Mouse (Mus musculus): ENCODE measurements at regions not wholly inside any gene's neighbourhood (a gene's known extent, or its start where the extent isn't known, plus 50 kb on each side); places are given as distances from the start of the nearest gene placed in this dataset.

DNA sequence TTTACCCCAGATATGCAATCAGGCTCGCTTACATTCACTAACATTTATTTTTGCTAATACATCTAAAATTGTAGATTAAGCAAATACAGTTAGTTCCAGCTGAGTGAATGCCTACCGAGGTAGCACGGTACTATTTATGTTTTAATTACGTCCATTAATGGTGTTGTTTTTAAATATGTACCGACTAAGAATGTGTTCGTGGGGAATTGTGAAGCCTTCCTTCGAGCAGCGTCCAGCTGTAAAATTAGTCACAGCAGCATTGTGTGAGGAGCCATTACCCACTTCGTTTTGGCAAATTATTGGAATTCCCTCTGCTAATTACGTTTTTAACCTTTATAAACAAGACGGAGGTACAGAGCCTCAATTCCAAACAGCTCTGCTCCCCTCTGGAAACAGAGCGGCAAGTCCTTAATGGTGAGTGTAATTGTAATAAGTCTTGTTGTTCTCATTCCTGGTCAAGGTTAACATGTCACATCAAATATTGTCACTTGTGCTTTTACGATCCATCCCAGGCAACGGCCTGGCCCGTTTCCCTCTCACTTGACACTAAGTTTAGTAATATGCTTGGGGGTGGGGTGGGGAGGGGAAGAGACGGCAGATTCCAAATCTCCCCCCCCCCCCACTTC lies 128.0 kb downstream of the Zfp326 start:
- H3K4me1 ChIP-seq = peaks cover 21% of the 10 kb centered on the region
- H3K9ac ChIP-seq = no peak overlapping the region
- H3K9me3 ChIP-seq = no peaks in the 10 kb centered on the region
- no peaks in the 10 kb centered on the region for H3K36me3 ChIP-seq (replicated peaks)
- no peak for ATAC-seq (replicated peaks)
- WGBS = 28% methylated on average over 16 of the region's 16 CpGs
- H3K4me2 ChIP-seq = peak overlapping the region; percentile 46
- H3K27me3 ChIP-seq (replicated peaks) = no peaks in the 10 kb centered on the region
- no peak overlapping the region for H3K4me3 ChIP-seq
- H3K27ac ChIP-seq = peak overlapping the region; percentile 19; the same call in 1 of the 2 replicates

DNA sequence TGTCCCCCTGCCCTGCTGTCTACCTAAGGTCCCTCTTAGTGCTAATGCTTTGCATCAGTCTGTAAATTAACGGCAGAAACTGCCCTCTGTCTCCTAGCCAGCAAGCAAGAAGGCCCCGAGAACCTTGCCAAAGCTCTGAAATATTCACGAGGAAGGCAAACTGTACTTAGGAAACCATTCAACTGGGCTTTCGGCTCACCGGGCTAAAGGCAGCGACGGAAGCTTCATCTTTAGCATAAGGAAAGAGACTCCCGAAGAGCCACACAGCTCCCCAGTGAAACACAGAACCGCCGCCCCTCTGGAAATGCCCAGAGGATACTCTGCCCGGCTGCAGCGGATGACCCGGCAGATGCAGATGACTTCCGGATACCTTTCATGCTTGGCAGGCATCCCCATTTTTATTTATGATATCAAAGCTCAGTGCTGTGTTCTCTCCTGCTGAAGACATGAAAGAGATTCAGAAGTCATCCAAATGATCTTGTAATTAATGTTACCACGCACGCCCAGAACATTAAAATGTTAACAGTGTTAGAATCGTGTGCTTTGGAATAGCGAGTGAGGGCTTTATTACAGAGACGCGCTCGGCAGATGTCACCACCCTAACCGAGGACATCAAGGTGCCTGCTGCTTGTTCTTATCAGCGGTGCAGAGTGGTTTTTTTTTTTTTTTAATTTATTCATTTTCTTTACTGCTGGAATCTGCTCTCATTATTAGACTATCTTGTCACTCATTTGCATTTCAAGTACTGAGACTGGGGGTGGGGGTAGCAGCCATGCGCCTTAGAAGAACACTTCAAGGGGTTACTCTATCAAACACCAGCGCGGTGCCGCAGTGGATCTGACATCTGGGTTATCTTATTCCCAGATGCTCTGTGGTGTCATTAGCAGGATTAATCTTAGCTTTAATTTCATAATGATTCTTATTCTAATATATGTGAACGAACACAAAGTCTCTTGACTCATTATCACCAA lies 127.2 kb downstream of the Zfp326 start:
- peaks cover 21% of the 10 kb centered on the region for H3K4me1 ChIP-seq
- no peaks in the 10 kb centered on the region for H3K27me3 ChIP-seq (replicated peaks)
- H3K27ac ChIP-seq = peak overlapping the region; percentile 43
- H3K9ac ChIP-seq = peak overlapping the region; percentile 4; the same call in 1 of the 2 replicates
- peak overlapping the region; percentile 17 for H3K4me3 ChIP-seq
- peak; percentile 81 for ATAC-seq (replicated peaks)
- no peaks in the 10 kb centered on the region for H3K36me3 ChIP-seq (replicated peaks)
- H3K4me2 ChIP-seq = peak overlapping the region; percentile 46
- 31% methylated on average over 28 of the region's 28 CpGs for WGBS
- H3K9me3 ChIP-seq = no peaks in the 10 kb centered on the region

DNA sequence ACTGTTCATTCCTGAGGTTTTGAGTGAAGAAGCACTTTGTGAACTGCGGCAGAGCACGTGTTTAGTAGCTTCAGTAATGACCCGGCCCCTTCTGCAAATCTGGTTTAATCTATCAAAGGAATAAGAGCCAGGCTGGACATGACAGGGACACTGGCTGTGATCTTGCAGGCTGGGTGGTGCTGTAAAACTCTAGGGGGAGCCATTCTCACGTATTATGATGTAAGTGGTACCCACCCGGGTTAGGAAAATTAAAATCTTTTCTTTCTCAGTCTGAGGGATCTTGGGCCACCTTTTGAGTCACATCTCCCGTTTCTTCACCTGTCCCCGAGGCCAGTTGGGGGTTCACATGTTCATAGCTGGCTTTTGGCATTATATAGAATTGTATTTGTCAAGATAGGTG lies 126.0 kb downstream of the Zfp326 start:
- Histone ChIP-seq H3K9me3 (no peaks in the 10 kb centered on the region), H3K4me1 (peaks cover 21% of the 10 kb centered on the region), H3K4me3 (no peak overlapping the region), H3K27me3 (replicated peaks) (no peaks in the 10 kb centered on the region), H3K9ac (no peak overlapping the region), H3K4me2 (no peak overlapping the region), H3K27ac (no peak overlapping the region), H3K36me3 (replicated peaks) (no peaks in the 10 kb centered on the region)
- WGBS = 24% methylated on average over 7 of the region's 7 CpGs
- no peak; the same call in 1 of the 2 replicates for ATAC-seq (replicated peaks)

DNA sequence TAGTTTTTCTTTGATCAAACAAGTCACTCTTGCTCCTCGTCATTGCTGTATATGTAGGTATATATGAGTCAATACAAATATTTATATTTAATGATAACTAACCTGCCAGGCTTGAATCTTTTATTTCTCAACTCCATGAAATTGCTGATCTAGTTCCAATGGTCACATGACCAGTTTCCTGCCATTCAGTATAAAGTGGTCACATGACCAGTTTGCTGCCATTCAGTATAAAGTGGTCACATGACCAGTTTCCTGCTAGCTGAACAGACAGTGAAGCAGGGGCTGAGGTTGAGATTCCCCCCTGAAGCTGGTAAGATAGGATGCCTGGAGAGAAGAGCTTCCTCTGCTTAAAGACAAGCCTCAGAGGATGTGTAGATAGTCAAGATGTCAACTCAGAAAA lies 117.9 kb downstream of the Zfp326 start:
- H3K27ac ChIP-seq = no peak overlapping the region
- no peak overlapping the region for H3K4me2 ChIP-seq
- H3K4me3 ChIP-seq = no peak overlapping the region
- no peak for ATAC-seq (replicated peaks)
- no peaks in the 10 kb centered on the region for H3K9me3 ChIP-seq
- no peaks in the 10 kb centered on the region for H3K27me3 ChIP-seq (replicated peaks)
- 85% methylated on average over 1 of the region's 1 CpGs for WGBS
- no peaks in the 10 kb centered on the region for H3K4me1 ChIP-seq
- H3K9ac ChIP-seq = no peak overlapping the region
- no peaks in the 10 kb centered on the region for H3K36me3 ChIP-seq (replicated peaks)

DNA sequence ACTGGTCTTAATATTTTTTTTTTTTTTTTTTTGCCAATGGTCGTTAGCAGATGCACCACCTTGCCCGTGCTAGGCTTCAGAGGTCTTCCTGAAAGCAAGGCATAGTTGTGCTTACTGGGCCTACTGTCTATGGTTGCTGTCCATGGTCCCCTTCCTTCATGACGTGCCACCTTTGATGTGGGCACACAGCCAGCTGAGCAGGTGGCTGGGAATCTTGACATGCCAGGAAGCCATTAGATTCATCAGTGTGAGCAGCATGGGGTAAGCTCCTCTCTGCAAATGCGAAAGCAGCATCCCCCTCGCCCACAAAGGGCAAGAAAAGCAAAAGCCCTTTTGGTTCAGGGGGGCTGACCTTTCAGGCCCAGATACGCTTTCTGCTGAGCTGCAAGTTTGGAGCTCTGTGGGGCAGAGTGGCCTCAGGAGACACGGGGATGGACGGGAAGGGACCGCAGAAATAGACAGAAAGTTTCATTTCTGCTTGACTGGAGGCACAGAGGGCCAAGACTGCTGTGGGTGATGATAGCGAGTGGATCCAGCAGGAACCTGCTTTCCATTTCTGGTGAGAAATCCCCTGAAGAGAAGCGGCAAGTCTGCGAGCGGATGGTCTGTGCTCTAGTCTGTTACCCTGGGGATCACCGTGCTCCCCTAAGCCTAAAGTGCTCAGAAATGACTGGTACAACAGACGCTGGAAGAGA lies 116.8 kb downstream of the Zfp326 start:
- H3K36me3 ChIP-seq (replicated peaks) = no peaks in the 10 kb centered on the region
- no peak overlapping the region for H3K27ac ChIP-seq
- ATAC-seq (replicated peaks) = no peak
- H3K4me3 ChIP-seq = no peak overlapping the region
- H3K4me2 ChIP-seq = no peak overlapping the region
- no peaks in the 10 kb centered on the region for H3K27me3 ChIP-seq (replicated peaks)
- H3K4me1 ChIP-seq = no peaks in the 10 kb centered on the region
- 58% methylated on average over 15 of the region's 15 CpGs for WGBS
- no peaks in the 10 kb centered on the region for H3K9me3 ChIP-seq
- no peak overlapping the region for H3K9ac ChIP-seq

DNA sequence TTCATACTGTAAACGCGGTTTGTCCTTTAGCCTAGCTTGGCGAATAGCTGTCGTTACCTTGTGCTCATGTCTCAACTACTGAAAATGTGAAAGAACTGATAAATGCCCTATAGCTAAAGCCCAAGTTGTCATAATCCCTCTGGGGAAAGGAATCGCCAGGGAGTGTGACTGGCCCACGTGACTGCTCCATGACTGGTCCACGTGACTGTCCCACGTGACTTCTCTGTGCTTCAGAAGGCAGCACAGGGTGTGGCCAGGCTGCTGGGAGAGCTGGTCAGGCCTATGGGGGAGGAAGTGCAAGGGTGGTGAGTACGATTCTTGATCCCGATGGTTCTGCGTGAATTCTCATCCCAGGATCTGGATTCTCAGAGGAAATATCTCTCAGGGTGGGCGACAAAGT lies 114.4 kb downstream of the Zfp326 start:
- H3K27ac ChIP-seq = no peak overlapping the region
- H3K4me3 ChIP-seq = no peak overlapping the region
- no peak overlapping the region for H3K9ac ChIP-seq
- H3K9me3 ChIP-seq = no peaks in the 10 kb centered on the region
- H3K27me3 ChIP-seq (replicated peaks) = no peaks in the 10 kb centered on the region
- WGBS = 85% methylated on average over 12 of the region's 12 CpGs
- H3K4me1 ChIP-seq = no peaks in the 10 kb centered on the region
- no peak for ATAC-seq (replicated peaks)
- H3K4me2 ChIP-seq = no peak overlapping the region
- no peaks in the 10 kb centered on the region for H3K36me3 ChIP-seq (replicated peaks)

DNA sequence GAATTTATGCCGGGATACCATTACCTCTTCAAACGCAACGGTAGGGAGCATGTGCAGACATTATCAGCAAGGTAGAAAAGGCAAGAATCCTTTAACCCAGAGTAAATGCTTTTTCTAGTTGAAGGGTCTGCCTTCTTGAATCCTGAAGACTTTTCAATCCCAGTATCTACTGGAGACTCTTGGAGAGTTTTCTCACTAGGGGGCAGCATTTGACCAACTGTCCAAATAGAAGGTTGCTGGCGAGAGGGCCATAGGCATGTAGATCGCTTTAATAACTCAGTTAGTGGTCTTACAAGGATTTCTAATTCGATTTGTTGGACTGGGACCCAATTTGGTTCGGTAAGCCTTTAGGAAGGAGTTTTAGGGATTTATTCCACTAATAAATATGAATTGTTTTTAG lies 110.0 kb downstream of the Zfp326 start:
- Histone ChIP-seq H3K9me3 (no peaks in the 10 kb centered on the region), H3K27ac (no peak overlapping the region), H3K9ac (no peak overlapping the region), H3K36me3 (replicated peaks) (no peaks in the 10 kb centered on the region), H3K27me3 (replicated peaks) (no peaks in the 10 kb centered on the region), H3K4me3 (no peak overlapping the region), H3K4me1 (no peaks in the 10 kb centered on the region), H3K4me2 (no peak overlapping the region)
- ATAC-seq (replicated peaks) = no peak
- WGBS = 30% methylated on average over 7 of the region's 7 CpGs

DNA sequence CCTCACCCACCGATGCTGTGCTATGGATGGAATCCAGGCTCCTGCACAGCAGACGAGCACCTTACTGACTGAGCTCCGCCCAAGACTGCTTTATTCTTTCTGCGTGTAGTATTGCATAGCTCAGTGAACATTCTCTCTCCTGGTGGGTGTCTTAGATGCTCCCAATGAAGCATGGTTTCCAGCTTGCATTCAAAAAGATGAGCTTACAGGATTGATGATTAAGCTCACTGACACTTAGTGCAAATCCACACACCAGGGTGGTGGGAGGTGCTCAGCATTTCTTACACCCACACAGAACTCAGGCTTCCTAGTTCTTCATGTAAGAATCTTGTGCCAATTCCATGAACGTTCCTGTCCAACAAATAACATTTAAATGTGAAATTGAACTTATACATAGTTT lies 106.8 kb downstream of the Zfp326 start:
- Histone ChIP-seq H3K27me3 (replicated peaks) (no peaks in the 10 kb centered on the region), H3K27ac (no peak overlapping the region), H3K4me1 (no peaks in the 10 kb centered on the region), H3K9me3 (no peaks in the 10 kb centered on the region), H3K4me2 (no peak overlapping the region), H3K9ac (no peak overlapping the region), H3K36me3 (replicated peaks) (no peaks in the 10 kb centered on the region), H3K4me3 (no peak overlapping the region)
- ATAC-seq (replicated peaks) = no peak
- WGBS = 73% methylated on average over 5 of the region's 5 CpGs

DNA sequence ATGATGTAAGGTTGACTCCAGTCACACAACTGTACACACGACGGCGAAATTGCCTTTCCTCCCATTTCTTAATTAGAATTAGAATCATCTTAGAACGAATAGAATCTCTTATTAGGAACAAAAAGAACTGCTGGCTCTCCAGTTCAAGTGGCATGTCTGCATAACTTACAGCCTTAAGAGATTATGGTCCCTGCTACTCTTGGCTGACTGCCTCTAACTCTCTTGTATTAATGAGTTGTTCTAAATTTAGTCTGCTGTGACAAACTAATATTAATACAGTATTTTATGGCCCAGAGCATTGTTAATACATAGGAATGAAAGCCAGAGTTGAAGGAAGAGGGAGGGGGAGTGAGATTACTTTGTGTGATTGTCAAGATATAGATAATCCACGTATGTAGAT lies 100.4 kb downstream of the Zfp326 start:
- no peak overlapping the region for H3K9ac ChIP-seq
- H3K27ac ChIP-seq = no peak overlapping the region
- no peaks in the 10 kb centered on the region for H3K9me3 ChIP-seq
- no peaks in the 10 kb centered on the region for H3K36me3 ChIP-seq (replicated peaks)
- no peak overlapping the region for H3K4me2 ChIP-seq
- peaks cover 30% of the 10 kb centered on the region for H3K4me1 ChIP-seq
- H3K4me3 ChIP-seq = no peak overlapping the region
- no peak for ATAC-seq (replicated peaks)
- 45% methylated on average over 5 of the region's 5 CpGs for WGBS
- H3K27me3 ChIP-seq (replicated peaks) = no peaks in the 10 kb centered on the region

DNA sequence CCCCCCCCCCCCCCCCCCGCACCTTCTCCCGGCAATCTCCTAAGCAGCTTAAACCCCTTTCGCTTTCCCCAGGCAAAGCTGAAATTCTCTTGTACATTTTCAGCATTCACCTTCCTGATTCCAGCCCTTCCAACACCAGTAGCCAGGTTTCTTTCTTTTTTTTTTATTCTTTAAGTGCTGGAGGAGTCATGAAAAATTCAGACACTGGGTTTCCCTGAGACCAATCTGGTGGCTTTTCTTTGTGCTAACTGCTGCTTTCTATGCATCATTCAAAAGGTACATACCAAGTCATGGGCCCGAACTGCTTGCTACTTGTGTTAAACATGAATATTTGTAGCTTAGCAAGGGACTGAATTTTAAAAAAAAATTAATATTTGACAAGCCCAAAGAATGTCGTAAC lies 99.7 kb downstream of the Zfp326 start:
- H3K27ac ChIP-seq = peak overlapping the region; percentile 17; the same call in 1 of the 2 replicates
- 24% methylated on average over 4 of the region's 5 CpGs for WGBS
- no peak overlapping the region for H3K4me3 ChIP-seq

DNA sequence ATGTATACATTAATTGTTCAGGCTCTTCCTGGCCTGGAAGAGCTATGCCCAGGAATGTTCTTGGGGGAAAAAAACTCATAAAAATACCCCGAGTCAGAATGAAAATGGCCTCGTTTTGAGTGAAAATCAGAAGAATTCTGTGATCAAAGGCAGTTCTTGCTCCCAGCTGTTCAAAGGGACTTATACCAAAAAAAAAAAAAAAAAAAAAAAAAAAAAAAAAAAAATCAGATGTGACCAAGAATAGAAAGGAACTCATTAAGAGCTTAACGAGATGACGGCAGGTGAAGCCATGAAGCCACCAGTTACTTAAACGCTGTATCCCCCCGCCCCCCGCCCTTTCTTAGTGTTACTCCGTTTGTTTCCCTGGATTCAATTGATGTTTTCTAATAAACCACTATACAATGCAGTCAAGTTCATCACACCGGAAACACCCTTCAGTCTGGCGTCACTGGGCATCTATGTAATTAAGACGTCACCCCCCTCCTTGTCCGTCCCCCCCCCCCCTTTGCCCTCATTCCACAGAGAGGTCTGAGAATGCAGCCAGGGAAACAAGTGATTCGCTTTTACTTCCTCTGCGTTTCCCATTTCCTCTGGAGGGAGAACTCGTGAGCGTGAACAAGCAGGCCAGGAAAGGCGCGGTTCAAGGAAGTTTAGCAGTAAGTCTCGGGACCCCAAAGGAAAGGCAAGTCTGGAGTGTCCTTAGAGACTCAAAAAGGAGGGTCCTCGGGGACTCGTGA lies 99.1 kb downstream of the Zfp326 start:
- Histone ChIP-seq H3K4me1 (peaks cover 30% of the 10 kb centered on the region), H3K9ac (no peak overlapping the region), H3K9me3 (no peaks in the 10 kb centered on the region), H3K4me3 (peak overlapping the region; percentile 8; the same call in 1 of the 2 replicates), H3K27ac (peak overlapping the region; percentile 51), H3K36me3 (replicated peaks) (no peaks in the 10 kb centered on the region), H3K27me3 (replicated peaks) (no peaks in the 10 kb centered on the region), H3K4me2 (peak overlapping the region; percentile 44)
- peak; percentile 17; the same call in 1 of the 2 replicates for ATAC-seq (replicated peaks)
- WGBS = 12% methylated on average over 21 of the region's 21 CpGs

More for the DNA sequence above, 99.7 kb downstream of the Zfp326 start:
- Histone ChIP-seq H3K27me3 (replicated peaks) (no peaks in the 10 kb centered on the region), H3K9me3 (no peaks in the 10 kb centered on the region), H3K4me2 (peak overlapping the region; percentile 44), H3K4me1 (peaks cover 30% of the 10 kb centered on the region), H3K9ac (no peak overlapping the region), H3K36me3 (replicated peaks) (no peaks in the 10 kb centered on the region)
- no peak for ATAC-seq (replicated peaks)
